Mouse (Mus musculus) urinary bladder, adult 2 months (tissue): Measurements from ENCODE around the gene Wipf1. TPM values are rescaled to one million over a fixed set of nuclear protein-coding genes. Genes with fewer than 3 reads are reported as not detected.

Source experiments
- DNase-seq: peaks from one replicate; pipeline ENCODE4 v3.0.0; 2022; ENCODE audit warnings: low spot score
- polyA plus RNA-seq: library from polyadenylated mRNA; depleted of rRNA; stranded (reverse); fragments of >200 nt; gene quantifications from 2 replicates; pipeline ENCODE4 v1.2.3, GENCODE M21; 2012

The Wipf1 gene
- polyA plus RNA-seq, 1 experiment = 10.2 TPM

- no peak for DNase-seq
These were observed 93.7 kb downstream of the Wipf1 start for GRCm38 (mm10) chr2:73435847-73436246.

- no peak for DNase-seq
These were observed 97.6 kb downstream of the Wipf1 start for GRCm38 (mm10) chr2:73431959-73432396.

DNA sequence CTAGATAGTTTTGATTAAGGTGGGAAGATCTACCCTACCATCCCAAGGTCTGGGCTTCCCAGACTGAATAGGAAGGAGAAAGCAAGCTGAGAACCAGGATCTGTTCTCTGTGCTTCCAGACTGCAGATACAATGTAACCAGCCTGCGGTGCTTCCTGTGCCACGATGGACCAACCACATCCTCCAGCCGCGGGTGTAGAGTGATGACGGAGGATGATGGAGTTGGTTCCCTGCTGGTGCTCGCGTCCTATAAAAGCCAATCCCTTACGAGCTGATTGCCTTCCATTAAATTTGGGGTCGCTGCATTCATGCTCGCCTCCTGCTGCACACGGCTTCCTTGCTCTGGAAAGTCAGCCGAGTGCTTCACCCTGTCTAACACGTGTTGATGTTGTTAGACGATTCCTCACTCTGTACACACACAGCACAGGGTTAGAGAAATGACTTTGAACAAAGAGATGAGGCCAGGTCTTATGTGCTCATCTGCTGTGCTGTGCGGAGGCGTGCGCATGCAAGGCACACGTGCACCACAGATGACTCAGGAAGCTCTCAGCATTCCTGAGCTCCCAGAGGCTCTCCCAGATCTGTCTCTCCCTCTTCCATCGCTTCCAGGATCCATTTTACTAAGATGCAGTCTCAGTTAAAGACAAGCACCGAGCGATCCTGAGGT is 100.6 kb downstream of the Wipf1 start:
- no peak for DNase-seq

- no peak for DNase-seq
These were observed 102.2 kb downstream of the Wipf1 start for GRCm38 (mm10) chr2:73427293-73427692.

DNA sequence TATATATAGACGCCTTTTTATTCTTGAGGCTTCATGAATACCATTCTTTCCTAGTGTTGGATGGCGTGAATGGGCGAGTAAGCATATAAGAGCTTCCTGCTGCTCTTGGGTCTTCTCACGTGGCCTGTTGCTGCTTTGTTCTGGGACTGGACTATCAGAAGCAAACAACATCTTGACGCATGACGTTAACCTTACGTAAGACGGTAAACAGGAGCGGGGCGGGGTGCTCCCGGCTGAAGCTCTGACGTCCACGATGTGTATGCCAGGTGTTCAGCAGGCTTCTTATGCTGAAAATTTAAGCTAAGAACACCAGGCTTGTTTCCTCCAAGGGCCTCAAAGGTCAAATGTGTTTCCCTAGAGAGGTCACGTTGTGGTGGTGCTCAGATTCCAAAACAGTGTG is 103.7 kb downstream of the Wipf1 start:
- no peak for DNase-seq

DNA sequence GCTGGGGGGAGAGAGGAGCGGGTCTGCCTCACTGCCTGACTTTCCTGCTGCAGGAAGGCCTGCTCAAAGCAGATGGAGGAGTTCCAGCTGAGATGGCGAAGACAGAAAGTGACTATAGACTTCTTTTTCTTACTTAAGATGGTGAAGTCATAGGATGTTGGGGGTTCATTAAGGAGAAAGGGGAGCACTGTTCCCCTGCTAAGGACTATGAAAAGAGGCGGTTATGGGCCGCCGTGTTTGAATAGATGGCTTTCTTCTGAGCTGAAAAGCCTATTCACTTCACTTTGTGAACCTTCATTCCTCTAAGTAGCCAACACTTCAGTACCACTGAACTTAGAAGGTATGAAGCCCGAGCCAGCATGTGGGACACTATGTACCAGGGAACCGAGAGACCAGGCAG is 109.8 kb downstream of the Wipf1 start:
- no peak for DNase-seq

- DNase-seq = no peak
These were observed 110.2 kb downstream of the Wipf1 start for GRCm38 (mm10) chr2:73419285-73419684.

- DNase-seq = no peak
These were observed 113.6 kb downstream of the Wipf1 start for GRCm38 (mm10) chr2:73415892-73416291.

GRCm38 (mm10) chr2:73410076-73410475 is 119.5 kb downstream of the Wipf1 start:
- DNase-seq = no peak

DNA sequence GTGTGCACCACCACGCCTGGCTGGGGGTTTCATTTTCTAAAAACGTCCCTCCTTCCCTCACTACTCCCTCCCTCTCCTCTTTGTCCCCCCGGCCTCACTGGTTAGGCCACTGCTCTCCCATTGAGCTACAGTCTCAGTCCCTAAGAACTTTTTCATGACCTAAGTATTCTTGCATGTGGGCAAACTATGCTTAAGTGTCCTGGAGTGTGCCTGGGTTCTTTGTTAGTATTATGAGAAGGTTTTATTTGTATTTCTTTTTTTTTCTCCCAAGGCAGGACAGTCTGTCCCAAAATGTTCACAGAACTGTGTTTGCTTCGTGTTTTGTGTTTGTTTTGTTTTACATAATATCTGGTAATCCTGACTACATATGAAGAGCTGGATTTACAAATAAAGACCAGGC is 121.9 kb downstream of the Wipf1 start:
- DNase-seq = no peak

DNA sequence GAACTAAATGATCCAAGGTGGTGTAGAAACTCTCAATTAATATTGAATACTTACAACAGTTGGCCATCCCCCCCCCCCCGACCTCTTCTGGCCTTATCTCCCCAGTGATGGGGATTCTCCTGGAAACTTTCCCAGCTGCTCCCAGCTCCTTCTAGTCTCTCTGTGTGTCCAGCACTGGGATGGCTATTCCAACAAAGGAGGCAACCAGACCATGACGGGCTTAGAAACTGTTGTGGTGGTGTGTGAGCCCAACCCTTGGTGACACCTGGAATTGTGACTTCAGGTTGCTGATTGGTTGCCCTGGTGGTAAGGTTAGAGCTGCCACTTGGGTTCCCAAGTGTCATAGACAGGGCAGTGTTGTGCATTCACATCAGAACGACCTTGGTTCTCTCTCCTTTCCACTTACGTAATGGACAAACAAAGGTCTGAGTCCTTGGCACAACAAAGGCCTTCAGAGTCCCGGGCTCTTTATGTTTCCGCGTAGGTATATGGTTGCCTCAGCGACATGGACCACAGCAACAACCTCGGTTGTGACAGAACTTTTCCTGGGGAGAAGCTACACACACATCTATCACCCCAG is 123.1 kb downstream of the Wipf1 start:
- no peak for DNase-seq

DNA sequence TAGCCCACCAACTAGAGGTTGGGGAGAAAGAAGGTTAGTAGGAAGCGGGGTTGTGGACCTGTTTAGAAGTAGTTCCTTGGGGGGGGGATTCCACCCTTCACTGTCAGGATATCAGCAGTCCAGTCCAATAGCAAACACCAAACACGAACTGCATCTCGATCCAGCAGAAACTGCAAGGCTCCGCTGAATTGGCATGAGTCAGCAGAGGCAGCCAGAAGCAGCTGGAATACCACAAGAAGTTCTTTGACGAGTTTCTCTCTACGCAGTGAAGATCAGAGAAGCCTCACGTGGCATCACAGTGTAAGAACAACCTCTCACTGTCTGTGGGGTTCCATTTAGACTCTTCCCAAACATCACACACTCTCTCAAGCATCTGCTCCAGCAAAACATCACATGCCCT is 124.6 kb downstream of the Wipf1 start:
- DNase-seq = no peak

DNA sequence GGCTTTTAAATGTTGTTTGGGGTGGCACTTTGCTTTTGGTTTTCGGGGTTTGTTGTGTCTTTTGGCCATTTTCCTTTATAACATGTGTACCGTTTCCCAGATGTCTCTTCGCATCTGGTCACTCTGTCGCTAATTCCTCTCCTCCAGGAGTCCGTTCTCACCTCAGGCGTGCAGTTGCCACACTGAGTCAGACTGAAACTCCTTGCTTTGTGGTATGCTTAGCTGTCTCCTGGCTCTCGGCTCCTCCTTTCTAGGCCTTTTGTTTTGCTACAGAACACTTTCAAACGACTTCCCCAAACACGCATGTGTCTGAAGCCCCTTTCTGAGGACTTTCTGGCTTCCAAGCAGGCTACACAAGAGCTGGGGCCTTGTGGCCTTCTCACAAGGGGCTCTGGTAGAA is 125.1 kb downstream of the Wipf1 start:
- no peak for DNase-seq

GRCm38 (mm10) chr2:73403385-73404013 is 126.0 kb downstream of the Wipf1 start:
- no peak for DNase-seq

GRCm38 (mm10) chr2:73401689-73402088 is 127.8 kb downstream of the Wipf1 start:
- DNase-seq = no peak

GRCm38 (mm10) chr2:73397476-73397875 is 132.1 kb downstream of the Wipf1 start:
- DNase-seq = no peak

- DNase-seq = no peak
These were observed 132.7 kb downstream of the Wipf1 start for GRCm38 (mm10) chr2:73396828-73397325.

- no peak for DNase-seq
These were observed 134.0 kb downstream of the Wipf1 start for GRCm38 (mm10) chr2:73395516-73395915.

- no peak for DNase-seq
These were observed 135.1 kb downstream of the Wipf1 start for GRCm38 (mm10) chr2:73394476-73394875.

DNA sequence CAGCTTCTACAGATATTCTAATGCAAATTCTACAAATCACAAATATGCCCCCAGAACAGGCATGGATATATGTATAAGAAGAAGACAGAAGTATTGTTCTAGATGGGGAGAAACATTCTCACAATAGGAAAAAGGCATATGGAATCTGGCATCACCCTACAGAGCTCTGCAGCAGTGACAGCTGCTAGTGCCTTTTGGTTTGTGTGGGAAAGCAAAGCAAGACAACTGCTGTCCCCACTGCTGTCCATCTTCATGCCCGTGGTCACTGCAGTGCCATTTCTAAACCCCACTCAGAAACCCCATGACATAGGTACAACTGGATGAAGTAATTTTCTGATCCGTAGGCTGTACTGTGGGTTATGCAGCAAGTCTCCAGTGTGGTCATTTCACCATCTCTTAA is 136.8 kb downstream of the Wipf1 start:
- no peak for DNase-seq

GRCm38 (mm10) chr2:73389951-73390350 is 139.6 kb downstream of the Wipf1 start:
- DNase-seq = no peak

DNA sequence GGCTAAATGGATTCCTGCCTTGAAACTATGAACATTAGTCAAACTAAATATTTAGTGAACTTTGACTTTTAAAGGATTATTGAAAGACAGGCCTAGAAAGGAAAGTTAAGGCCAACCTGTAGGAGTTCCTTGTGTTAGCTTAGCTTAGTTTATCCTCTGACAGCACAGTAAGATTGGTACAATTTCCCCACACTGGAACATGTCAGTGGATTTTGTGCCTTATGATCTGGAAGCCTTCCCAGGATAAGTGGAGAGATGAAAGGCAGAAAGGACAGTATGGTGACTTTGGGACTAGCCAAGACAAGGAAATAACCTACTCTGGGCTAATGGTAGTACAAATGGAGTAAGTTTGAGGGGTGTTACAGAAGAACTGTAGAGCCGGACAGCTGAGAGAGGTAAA is 141.7 kb downstream of the Wipf1 start:
- no peak for DNase-seq

DNA sequence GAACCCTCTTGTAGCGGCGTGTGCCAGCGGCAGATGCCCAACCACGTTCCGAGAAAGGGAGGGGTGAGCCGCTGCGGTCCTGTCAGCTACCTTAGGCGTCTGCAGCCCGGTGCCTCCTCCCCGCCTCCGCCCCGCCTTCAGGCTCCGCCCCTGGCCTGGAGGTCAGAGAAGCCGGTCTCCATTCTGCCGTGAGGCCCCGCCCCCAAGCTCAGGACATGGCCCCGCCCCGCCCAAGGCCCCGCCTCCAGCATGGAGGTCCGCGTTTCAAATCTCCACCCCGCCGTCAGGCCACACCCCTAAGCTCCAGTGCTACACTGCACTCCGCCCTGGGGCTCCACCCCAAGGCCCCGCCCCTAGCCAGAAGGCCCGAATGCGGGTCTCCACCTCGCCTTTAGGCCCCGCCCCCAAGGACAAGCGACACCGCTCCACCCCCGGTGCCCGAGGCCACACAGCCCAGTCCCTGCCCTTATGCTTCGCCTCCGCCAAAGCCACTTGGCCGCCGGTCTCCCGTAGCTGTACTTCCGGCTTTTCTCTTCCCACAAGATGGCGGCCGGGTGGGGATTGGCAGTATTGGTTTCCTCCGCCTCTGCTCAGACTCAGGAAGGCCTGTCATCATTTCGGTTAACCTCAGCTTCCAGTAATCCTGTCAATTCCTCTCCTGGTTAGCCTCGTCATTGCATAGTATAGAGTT is 143.0 kb downstream of the Wipf1 start, which contains the start of gene Gpr155:
Gene Gpr155 (minus strand): TSS at position 217 of the 691 bp plus-strand sequence.
- DNase-seq = peak; percentile 96
